Mouse (Mus musculus): ENCODE measurements around the gene Scg3. TPM values are rescaled to one million over a fixed set of nuclear protein-coding genes. Genes with fewer than 3 reads are reported as not detected.

Gene Scg3
- total and polyA plus RNA-seq, 3 experiments, result not detected

DNA sequence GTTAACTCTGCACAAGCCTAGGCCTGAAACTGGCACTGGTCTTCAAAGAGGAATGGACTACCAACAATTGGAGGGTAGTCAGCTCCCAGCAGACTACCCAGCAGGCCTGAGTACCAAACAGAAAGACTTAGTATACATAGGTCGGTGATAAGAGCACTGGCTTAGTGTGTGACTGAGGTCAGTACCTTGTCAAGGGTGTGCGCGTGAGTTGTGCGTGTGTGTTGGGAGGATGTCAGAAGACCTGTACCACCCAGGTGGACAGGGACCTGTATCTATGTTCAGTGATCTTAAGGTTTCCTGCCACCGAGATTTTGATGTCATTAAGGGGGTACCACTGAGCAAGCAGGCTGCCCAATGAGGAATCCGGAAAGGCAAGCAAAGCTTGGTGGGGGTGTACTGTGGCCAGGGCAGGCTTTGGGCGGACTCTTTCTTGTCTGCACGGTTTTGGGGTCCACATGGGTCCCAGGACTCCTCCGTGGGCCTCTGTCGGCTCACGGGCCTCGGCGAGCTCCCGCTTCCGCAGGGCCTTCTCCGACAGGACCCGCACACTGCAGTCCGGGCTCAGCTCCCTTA is 58.8 kb downstream of the Scg3 start:
- Histone ChIP-seq H3K4me1 (ENCODE audit: control insufficient read depth in 1 of 2, insufficient read depth in 2 of 2) (peaks cover 20 to 51% of the 10 kb centered on the region in 2 experiments), H3K27me3 (replicated peaks) (peaks cover 6% of the 10 kb centered on the region), H3K36me3 (replicated peaks in 1 of 2; ENCODE audit: control insufficient read depth in 1 of 2, insufficient read depth in 1 of 2, low read length in 1 of 2) (no peaks in the 10 kb centered on the region), H3K9ac (ENCODE audit: insufficient read depth, low read depth) (peak overlapping the region; percentile 92), H3K27ac (ENCODE audit: insufficient read depth, low read depth) (peak overlapping the region; percentile 58; the same call in 1 of the 2 replicates), H3K79me2 (replicated peaks; ENCODE audit: control insufficient read depth, extremely low read depth, insufficient read depth, poor library complexity, severe bottlenecking) (peaks cover 30% of the 10 kb centered on the region), H3K9me3 (replicated peaks; ENCODE audit: low read length) (peaks cover 7% of the 10 kb centered on the region), H3K4me3 (replicated peaks in 1 of 3; ENCODE audit: low read depth in 2 of 3, low read length in 2 of 3, poor library complexity in 1 of 3) (peak overlapping the region; percentile 18 to 78 (median 72)), H3K4me2 (ENCODE audit: insufficient read depth, low read depth, poor library complexity, severe bottlenecking) (peak overlapping the region; percentile 77)
- in situ Hi-C loops (cut with MboI; ENCODE audit: low pct_ligation_motif_present, low pct_unique_long_range_greater_than_20kb, low sequenced_read_pairs) (no loop called here), dilution Hi-C loops (cut with MboI; ENCODE audit: extremely low pct_ligation_motif_present, extremely low pct_unique_long_range_greater_than_20kb, low sequenced_read_pairs) (no loop called here)
- no peak for TF ChIP-seq ELF1 (IDR thresholded peaks at IDR 0.05; ENCODE audit: low read depth, low read length)
- no peak for TF ChIP-seq CTCF (conservative IDR thresholded peaks at IDR 0.05 in 1 of 2, IDR thresholded peaks at IDR 0.05 in 1 of 2; ENCODE audit: low read depth in 2 of 2, low read length in 2 of 2)
- TF ChIP-seq KAT2A (IDR thresholded peaks at IDR 0.05; ENCODE audit: insufficient replicate concordance, low read length), result no peak
- TF ChIP-seq SIN3A (IDR thresholded peaks at IDR 0.05; ENCODE audit: low read length), result no peak
- TF ChIP-seq GABPA (IDR thresholded peaks at IDR 0.05; ENCODE audit: insufficient replicate concordance, low read depth, low read length), result no peak
- TF ChIP-seq MAZ (IDR thresholded peaks at IDR 0.05; ENCODE audit: low read depth, low read length), result no peak
- TF ChIP-seq RCOR1 (conservative IDR thresholded peaks at IDR 0.05; ENCODE audit: low read depth, low read length), result no peak
- TF ChIP-seq PAX5 (IDR thresholded peaks at IDR 0.05; ENCODE audit: low read length), result no peak
- no peak for TF ChIP-seq E2F4 (IDR thresholded peaks at IDR 0.05; ENCODE audit: insufficient replicate concordance, low read depth, low read length)
- no peak for TF ChIP-seq POLR2AphosphoS2 (IDR thresholded peaks at IDR 0.05; ENCODE audit: low read depth, low read length)
- DNase-seq (ENCODE audit: extremely low read depth), result no peak

DNA sequence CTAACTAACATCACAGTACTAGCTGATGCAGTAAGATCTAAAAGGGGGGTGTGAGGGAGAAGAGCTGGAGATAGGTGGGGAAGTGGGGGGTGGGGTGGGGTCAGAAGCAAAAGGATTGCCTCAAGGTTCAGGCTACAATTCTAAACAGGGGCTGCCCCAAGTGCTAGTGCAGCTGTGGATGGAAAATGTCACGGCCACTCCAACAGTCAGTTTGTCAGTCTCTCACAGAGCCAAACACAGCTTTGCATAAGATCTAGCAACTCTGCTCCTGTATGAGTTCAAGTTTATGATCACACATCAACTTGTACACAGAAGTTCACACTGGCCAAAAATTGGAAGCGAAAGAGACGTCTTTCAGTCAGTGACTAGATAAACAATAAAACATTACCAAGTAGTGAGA is 62.4 kb downstream of the Scg3 start:
- H3K4me3 ChIP-seq (replicated peaks in 1 of 3; ENCODE audit: low read depth in 2 of 3, low read length in 2 of 3, poor library complexity in 1 of 3), result peak overlapping the region in 1 of 3 experiments; percentile 18
- dilution Hi-C loops (cut with MboI; ENCODE audit: extremely low pct_ligation_motif_present, extremely low pct_unique_long_range_greater_than_20kb, low sequenced_read_pairs) (no loop called here), in situ Hi-C loops (cut with MboI; ENCODE audit: low pct_ligation_motif_present, low pct_unique_long_range_greater_than_20kb, low sequenced_read_pairs) (no loop called here)
- no peaks in the 10 kb centered on the region for H3K36me3 ChIP-seq (replicated peaks in 1 of 2; ENCODE audit: control insufficient read depth in 1 of 2, insufficient read depth in 1 of 2, low read length in 1 of 2)
- H3K27ac ChIP-seq (ENCODE audit: insufficient read depth, low read depth), result peak overlapping the region; percentile 69
- DNase-seq (ENCODE audit: extremely low read depth), result peak; percentile 90
- H3K27me3 ChIP-seq (replicated peaks), result peaks cover 6% of the 10 kb centered on the region
- H3K9me3 ChIP-seq (replicated peaks; ENCODE audit: low read length), result peaks cover 3% of the 10 kb centered on the region
- 0 out of 2 replicates have a peak, but pooled peaks cover 3% of the 10 kb centered on the region for H3K79me2 ChIP-seq (replicated peaks; ENCODE audit: control insufficient read depth, extremely low read depth, insufficient read depth, poor library complexity, severe bottlenecking)
- H3K4me2 ChIP-seq (ENCODE audit: insufficient read depth, low read depth, poor library complexity, severe bottlenecking), result peak overlapping the region; percentile 16; the same call in 1 of the 2 replicates
- H3K9ac ChIP-seq (ENCODE audit: insufficient read depth, low read depth), result peak overlapping the region; percentile 23; the same call in 1 of the 2 replicates
- peaks cover 9 to 41% of the 10 kb centered on the region in 2 experiments for H3K4me1 ChIP-seq (ENCODE audit: control insufficient read depth in 1 of 2, insufficient read depth in 2 of 2)
- no peak for TF ChIP-seq ZKSCAN1 (IDR thresholded peaks at IDR 0.05; ENCODE audit: borderline replicate concordance, low read depth, low read length)
- TF ChIP-seq RAD21 (IDR thresholded peaks at IDR 0.05; ENCODE audit: low read depth, low read length), result no peak
- TF ChIP-seq TCF12 (IDR thresholded peaks at IDR 0.05; ENCODE audit: low read depth, low read length), result peak; percentile 78; the same call in 1 of the 2 replicates
- no peak for TF ChIP-seq MXI1 (IDR thresholded peaks at IDR 0.05; ENCODE audit: low read depth, low read length)
- no peak for TF ChIP-seq MAX (IDR thresholded peaks at IDR 0.05; ENCODE audit: low read length)
- 0 out of 2 replicates have a peak, but pooled peaks have one; percentile 33 for TF ChIP-seq MYC (IDR thresholded peaks at IDR 0.05; ENCODE audit: low read depth, low read length)
- TF ChIP-seq IRF4 (IDR thresholded peaks at IDR 0.05; ENCODE audit: low read depth, low read length), result peak; percentile 65
- no peak for TF ChIP-seq MEF2A (IDR thresholded peaks at IDR 0.05; ENCODE audit: borderline replicate concordance, low read depth, low read length)
- no peak for TF ChIP-seq SMC3 (IDR thresholded peaks at IDR 0.05; ENCODE audit: low read depth, low read length)
- TF ChIP-seq ZMIZ1 (IDR thresholded peaks at IDR 0.05; ENCODE audit: low read depth, low read length), result no peak
- no peak for TF ChIP-seq ZNF384 (IDR thresholded peaks at IDR 0.05; ENCODE audit: low read depth, low read length)
- no peak for TF ChIP-seq NELFE (IDR thresholded peaks at IDR 0.05; ENCODE audit: low read depth, low read length)
- TF ChIP-seq JUND (conservative IDR thresholded peaks at IDR 0.05; ENCODE audit: low read depth, low read length), result no peak; the same call in 1 of the 2 replicates
- TF ChIP-seq ZC3H11A (IDR thresholded peaks at IDR 0.05; ENCODE audit: low read depth, low read length), result no peak
- TF ChIP-seq GABPA (IDR thresholded peaks at IDR 0.05; ENCODE audit: insufficient replicate concordance, low read depth, low read length), result no peak
- TF ChIP-seq RCOR1 (conservative IDR thresholded peaks at IDR 0.05; ENCODE audit: low read depth, low read length), result no peak
- TF ChIP-seq PAX5 (IDR thresholded peaks at IDR 0.05; ENCODE audit: low read length), result no peak
- no peak for TF ChIP-seq ELF1 (IDR thresholded peaks at IDR 0.05; ENCODE audit: low read depth, low read length)
- no peak for TF ChIP-seq CHD1 (IDR thresholded peaks at IDR 0.05; ENCODE audit: low read depth, low read length)
- TF ChIP-seq UBTF (IDR thresholded peaks at IDR 0.05; ENCODE audit: low read depth, low read length), result no peak
- no peak for TF ChIP-seq MAFK (IDR thresholded peaks at IDR 0.05; ENCODE audit: insufficient replicate concordance, low read length)
- TF ChIP-seq JUN (IDR thresholded peaks at IDR 0.05; ENCODE audit: insufficient read depth, low read depth, low read length), result no peak
- TF ChIP-seq BHLHE40 (IDR thresholded peaks at IDR 0.05; ENCODE audit: low read depth, low read length), result peak; percentile 41; the same call in 1 of the 2 replicates
- TF ChIP-seq SIN3A (IDR thresholded peaks at IDR 0.05; ENCODE audit: low read length), result no peak
- peak; percentile 77 for TF ChIP-seq ETS1 (conservative IDR thresholded peaks at IDR 0.05; ENCODE audit: low read depth, low read length)
- no peak for TF ChIP-seq USF1 (IDR thresholded peaks at IDR 0.05; ENCODE audit: low read depth, low read length)

Measured in CH12.LX (cell line).